Mouse (Mus musculus) spleen, embryonic (tissue): ENCODE results near the gene Scn2b.

Source experiments
- CTCF ChIA-PET: fragments of 350-600 bp; sonication (Branson Sonifier 250); formaldehyde crosslinking; loops from one replicate; lab custom pipeline; 2022; lab: Charles Lee

Scn2b gene

GRCm38 (mm10) chr9:45119954-45120530 lies 2.5 kb downstream of the Scn2b start:
- CTCF ChIA-PET, result interaction anchor here (4.9 kb wide), 1 partner anchor 15 kb away, joined by 38 read pairs; no protein-coding TSS in a partner anchor

- CTCF ChIA-PET, result interaction anchor here (4.9 kb wide), 1 partner anchor 14 kb away, joined by 38 read pairs; no protein-coding TSS in a partner anchor
Measured at GRCm38 (mm10) chr9:45120567-45120966, 3.0 kb downstream of the Scn2b start.

DNA sequence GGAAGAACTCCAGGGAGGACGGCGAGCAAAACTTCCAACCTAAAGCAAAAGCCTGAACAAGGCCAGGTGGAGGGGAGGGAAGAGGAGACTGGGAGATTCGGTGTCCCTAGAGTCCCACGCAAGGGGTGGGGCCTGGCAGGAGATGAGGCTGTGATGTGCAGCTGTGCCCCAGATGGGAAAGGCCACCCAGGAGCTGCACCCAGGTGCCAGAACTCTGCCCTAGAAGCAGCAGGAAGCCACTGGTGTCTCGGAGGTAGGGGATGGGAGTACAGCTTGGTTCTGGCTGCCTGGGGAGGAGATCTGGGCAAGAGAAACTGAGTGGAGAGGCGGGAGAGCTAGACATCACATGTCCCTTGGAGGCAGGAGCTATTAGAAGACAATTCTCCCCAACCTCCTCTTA lies 3.4 kb downstream of the Scn2b start:
- CTCF ChIA-PET, result interaction anchor here (0.7 to 4.9 kb wide), 2 partner anchors 14 to 28 kb away, joined by 3 to 38 read pairs; no protein-coding TSS in a partner anchor

DNA sequence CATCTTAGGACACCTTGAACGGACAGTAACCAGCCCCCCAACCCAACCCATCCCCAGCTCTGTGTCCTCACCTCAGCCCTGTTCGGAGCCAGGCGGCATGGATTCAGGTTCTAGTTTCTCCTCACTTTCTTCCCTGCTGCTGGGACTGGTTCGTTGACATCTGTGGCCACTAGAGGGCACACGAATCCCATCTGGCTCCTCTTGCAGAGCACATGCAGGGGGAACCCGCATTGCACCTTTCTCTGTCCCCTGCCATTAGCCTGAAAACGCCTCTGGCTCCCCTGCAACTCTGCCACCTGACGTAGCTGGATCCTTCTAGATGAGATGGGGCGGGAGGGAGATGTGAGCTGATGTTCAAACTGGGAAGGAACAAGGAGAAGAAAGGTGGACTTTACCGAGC lies 4.2 kb downstream of the Scn2b start:
- CTCF ChIA-PET, result interaction anchor here (0.8 to 4.9 kb wide), 5 partner anchors 13 to 99 kb away, joined by 4 to 38 read pairs (median 6); no protein-coding TSS in a partner anchor

DNA sequence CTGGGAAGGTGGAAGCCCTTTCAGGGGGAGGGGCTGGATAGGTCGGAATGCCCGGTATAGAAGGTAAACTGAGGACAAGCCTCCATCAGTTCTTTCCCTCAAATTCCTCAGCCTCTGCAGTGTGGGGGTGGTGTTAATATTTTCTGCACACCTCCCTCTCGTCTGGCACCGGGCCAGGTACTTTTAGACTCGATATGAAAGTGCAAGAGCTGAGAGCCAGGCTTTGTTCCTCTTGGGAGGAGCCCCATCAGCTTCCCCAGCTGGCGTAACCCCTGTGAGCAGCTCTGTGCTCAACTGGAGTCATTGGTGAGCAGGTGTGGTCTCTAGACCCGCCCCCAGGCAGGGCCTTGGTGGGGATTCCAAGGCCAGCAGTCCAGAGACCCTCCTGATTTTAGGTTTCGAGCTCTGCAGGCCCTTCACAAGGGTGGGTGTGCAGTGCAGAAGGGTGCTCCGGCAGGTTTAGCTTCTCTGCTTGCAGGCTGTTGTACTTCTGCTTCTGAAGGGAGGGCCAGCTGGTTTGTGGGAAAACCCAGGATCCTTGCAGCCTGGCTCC lies 4.7 kb downstream of the Scn2b start:
- CTCF ChIA-PET, result interaction anchor here (0.8 to 4.9 kb wide), 5 partner anchors 13 to 100 kb away, joined by 4 to 38 read pairs (median 6); no protein-coding TSS in a partner anchor

GRCm38 (mm10) chr9:45125211-45125610 lies 7.6 kb downstream of the Scn2b start:
- CTCF ChIA-PET, result no interaction called here

DNA sequence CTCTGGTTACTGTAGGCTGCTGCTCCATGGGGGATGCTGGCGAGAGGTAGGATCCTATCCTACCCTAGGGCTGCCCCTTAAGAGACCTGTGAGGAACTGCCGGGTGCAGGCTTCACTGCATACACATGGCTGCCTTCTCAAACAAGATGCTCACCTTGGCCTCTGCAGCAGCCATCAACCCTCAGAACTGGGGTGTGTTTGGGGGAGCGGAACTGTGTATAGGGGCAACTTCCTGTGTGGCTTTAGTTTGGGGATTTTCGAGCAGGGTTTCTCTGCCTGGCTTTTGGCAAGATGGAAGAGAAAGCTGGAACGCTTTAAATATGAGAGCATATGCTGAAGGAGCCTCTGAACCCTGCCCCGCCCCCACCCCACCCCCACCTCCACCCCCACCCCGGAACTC lies 9.4 kb downstream of the Scn2b start:
- CTCF ChIA-PET, result no interaction called here

GRCm38 (mm10) chr9:45130119-45130518 lies 12.5 kb downstream of the Scn2b start:
- CTCF ChIA-PET, result no interaction called here

DNA sequence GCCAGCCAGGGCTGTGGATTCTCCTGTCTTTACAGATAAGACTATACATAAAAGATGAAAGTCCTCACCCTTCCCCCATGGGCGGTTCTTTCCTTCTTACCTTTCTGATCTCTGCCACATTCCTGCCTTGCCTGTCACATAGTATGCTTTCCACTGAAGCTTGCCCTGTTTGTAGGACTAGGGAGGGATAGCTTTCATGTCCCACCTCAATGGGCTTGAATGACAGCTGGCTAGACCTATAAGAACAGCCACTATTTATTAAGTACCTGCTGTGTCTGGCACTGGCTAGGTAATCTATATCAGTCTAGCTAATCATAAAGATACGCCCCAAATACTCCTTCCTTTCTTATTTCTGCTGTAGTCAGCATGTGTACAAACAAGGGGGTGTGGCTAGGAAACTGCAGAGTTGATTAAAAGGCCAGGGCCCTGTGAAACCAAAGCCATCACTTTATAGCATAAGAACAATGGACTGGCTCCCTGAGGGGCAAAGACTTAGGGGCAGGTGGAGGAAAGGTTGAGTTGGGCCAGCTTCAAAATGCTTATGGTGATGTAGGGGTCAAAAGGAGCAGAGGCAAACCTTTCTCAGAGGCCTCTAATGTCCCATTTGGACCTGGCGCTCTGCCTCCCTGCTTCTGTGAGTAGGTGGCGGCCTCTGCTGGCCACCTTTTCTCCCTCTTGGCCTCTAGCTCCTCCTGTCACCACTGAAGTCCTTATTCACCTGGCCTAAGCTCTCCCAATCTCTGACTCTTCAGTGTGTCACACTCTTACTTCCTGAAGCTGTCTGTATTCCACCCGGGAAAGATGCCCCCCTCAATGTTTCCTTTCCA lies 16.1 kb downstream of the Scn2b start:
- CTCF ChIA-PET, result interaction anchor here (1.4 to 5.1 kb wide), 2 partner anchors 13 to 111 kb away, joined by 3 to 38 read pairs; no protein-coding TSS in a partner anchor

DNA sequence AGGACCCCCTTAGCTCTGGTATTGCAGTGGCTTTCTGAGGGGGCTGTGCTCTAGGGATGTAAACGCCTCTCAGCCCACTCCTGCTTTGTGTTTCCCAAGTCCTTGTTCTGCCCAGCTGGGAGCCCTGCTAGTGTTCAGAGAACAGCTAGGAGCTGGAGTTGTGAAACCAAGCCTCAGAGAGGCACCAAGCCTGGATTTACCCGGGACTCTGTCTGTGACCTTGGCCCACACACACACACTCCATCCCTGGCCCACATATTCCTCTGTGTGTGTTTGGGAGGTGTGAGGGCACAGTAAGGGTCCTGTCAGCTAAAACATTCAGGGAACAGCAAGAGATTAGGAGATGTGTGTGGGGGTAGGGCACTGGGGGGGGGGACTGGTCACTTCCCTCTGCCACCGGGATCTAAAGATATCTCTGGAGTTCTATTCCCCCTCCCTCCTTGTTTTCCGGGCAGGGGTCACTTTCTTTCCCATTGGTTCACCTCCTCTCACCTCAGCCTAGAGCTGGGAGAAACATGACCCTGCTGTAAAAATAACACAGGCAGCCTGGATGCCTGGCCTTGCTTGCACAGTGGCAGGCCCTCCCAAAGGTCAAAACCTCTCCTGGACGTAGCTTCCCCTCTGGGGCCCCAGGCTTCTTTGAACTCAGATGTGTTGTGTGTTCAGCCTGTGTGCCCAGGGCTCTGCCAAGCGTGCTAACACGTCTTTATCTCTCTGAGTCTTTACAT lies 19.0 kb downstream of the Scn2b start:
- CTCF ChIA-PET, result interaction anchor here (0.6 to 5.1 kb wide), 5 partner anchors 16 to 306 kb away, joined by 3 to 38 read pairs (median 4); no protein-coding TSS in a partner anchor

DNA sequence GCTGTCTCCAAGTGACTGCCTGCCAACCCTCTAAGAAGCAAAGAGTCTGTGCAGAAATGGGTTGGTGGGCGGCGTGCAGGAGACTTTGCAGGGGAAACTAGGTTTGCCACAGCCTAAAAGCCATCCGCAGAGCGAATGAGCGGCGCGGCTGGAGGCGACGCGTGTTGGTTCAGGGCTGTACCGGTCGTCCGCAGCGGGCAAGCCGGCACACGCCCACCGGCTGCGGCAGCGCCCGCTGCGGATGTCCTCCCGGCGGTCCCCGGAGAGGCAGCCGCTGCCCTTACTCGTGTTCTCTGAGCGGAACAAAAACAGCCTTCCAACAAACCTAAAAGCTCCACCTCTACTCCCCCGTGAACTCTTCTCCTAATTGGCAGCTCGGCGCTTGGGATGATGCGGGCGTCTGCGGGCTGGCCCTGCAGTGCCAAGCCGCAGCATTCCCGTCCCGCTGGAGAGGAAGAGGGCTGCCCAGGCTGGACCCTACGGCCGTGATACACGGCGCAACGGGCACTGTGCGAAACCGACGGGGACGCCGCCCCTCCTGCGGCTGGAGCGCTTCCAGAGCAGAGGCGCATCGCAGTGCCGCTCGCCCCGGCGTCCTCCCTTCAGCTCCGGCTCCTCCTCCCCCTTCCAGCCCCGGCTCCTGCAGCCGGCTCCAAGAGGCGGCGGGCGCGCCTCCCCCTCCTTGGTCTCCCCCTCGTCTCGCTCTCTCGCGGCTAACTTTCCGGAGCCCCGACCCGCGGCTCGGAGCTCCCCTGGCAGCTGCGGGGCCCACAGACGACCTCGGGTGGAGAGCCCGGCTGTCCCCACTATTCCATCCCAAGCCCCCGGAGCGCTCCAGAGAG lies 20.8 kb downstream of the Scn2b start, which contains the start of gene Scn4b:
Scn4b (plus strand) TSS at position 205 of the 842 bp plus-strand sequence.
- CTCF ChIA-PET, result interaction anchor here (0.5 kb wide), 1 partner anchor 87 kb away, joined by 10 read pairs; no protein-coding TSS in a partner anchor

GRCm38 (mm10) chr9:45139082-45139481 lies 21.5 kb downstream of the Scn2b start:
- CTCF ChIA-PET, result no interaction called here

- CTCF ChIA-PET, result interaction anchor here (0.9 kb wide), 1 partner anchor 118 kb away, joined by 4 read pairs; no protein-coding TSS in a partner anchor
Measured at GRCm38 (mm10) chr9:45140945-45141344, 23.4 kb downstream of the Scn2b start.

GRCm38 (mm10) chr9:45142686-45143085 lies 25.1 kb downstream of the Scn2b start:
- CTCF ChIA-PET, result no interaction called here

DNA sequence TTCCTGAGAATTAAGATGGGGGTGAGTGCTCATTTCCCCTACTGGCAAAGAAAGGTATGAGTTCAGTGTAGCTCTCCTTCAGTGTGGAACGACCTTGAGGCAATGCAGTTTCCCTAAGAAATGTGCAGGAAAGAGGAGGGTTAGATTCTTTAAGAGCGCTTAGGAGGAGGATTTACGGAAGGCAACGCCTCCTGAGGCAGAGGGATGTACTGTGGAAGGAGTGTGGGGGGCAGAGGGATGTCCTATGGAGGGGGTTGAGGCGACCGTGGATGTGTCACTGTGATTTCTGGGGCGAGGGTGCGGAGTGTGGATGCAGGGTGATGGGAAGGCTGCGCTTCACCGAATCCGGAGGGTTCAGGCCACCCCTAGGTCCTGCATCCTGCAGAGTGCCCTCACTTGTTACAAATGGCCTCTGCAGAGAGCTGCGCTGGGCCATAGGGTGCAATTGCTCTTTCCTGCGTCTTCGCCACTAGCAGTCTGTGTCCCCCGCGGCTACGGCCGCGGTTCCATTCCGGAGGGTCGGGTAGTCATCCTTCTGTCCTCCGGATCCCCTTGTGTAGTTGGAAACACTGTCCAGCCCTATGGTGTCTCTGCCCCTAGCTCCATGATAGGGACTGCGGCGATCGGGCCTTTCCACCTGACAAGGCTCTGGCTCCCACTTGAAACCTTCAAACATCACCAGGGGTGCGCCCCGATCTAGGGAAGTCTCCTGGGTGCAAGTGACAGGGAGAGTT lies 28.1 kb downstream of the Scn2b start:
- CTCF ChIA-PET, result interaction anchor here (0.7 to 1.6 kb wide), 7 partner anchors 10 to 267 kb away, joined by 3 to 10 read pairs (median 5); no protein-coding TSS in a partner anchor

GRCm38 (mm10) chr9:45146267-45146597 lies 28.6 kb downstream of the Scn2b start:
- CTCF ChIA-PET, result interaction anchor here (1.0 to 1.6 kb wide), 4 partner anchors 24 to 125 kb away, joined by 4 to 10 read pairs (median 6); no protein-coding TSS in a partner anchor

DNA sequence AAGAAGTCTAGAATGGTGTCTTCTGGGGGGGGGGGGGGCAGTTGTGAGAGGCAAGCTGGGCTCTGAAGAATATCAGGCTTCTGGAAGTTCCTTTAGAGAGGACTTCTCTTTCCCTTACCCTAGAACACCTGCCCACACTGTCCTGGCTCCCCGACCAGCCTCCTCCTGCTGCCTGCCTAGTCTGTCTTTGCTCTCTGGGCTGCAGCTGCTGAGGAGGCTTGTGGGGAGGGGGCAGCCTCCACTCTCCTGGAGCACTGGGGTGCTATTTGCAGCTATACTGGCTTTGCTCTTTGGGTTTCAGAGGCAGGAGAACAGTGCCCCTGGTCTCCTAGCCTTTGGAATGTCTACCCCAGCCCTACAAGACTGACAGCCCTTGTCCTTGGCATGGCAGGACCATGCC lies 33.4 kb downstream of the Scn2b start:
- CTCF ChIA-PET, result interaction anchor here (0.6 kb wide), 1 partner anchor 127 kb away, joined by 3 read pairs; no protein-coding TSS in a partner anchor

GRCm38 (mm10) chr9:45153361-45153760 lies 35.8 kb downstream of the Scn2b start:
- CTCF ChIA-PET, result interaction anchor here (0.6 kb wide), 1 partner anchor 198 kb away, joined by 3 read pairs; no protein-coding TSS in a partner anchor

DNA sequence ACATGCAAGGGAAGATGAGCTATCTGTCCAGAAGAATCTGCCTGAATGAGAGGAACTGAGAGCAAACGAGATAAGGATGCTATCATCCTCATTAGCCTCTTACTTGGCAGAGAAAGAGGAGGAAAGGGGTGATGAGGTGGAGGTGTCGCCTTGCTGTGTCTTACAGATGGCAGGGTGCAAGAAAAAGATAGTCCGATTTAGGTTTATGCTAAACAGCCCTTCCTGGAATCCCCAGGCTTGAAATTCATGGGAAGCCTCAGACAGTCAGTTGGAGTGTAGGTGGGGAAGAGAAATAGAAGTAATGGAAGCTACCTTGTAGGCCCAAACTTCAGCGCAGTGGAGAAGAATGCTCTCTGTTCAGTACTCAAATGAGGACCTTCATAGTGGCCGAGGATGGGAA lies 50.3 kb downstream of the Scn2b start:
- CTCF ChIA-PET, result interaction anchor here (0.7 kb wide), 1 partner anchor 125 kb away, joined by 22 read pairs; no protein-coding TSS in a partner anchor
